Mouse (Mus musculus) lung, postnatal 10 days (tissue): Measurements from ENCODE around the gene Daam2.
A peak's percentile ranks its signal among the peaks of the same experiment; 100 is the strongest.

Source experiments
- DNase-seq: peaks from one replicate; pipeline ENCODE4 v3.0.0; 2021

Daam2 gene

DNA sequence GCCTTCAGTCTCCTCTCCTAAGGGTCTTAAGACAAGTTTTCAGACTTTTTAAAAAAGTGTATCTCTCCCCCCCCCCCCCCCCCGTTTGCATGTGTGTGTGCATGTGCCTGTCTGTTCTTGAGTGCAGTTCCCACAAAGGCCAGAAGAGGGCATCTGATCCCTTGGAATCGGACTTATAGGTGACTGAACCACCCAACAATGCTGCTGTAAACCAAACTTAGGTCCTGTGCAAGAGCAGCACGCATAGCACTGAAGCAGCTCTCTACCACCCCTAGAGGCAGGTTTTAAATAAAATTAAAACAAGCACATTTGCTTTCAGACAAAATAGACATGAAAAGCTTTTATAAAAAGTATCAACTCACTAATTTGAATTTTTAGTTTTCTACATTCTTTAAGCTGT lies 33.9 kb downstream of the Daam2 start:
- peak; percentile 77 for DNase-seq

DNA sequence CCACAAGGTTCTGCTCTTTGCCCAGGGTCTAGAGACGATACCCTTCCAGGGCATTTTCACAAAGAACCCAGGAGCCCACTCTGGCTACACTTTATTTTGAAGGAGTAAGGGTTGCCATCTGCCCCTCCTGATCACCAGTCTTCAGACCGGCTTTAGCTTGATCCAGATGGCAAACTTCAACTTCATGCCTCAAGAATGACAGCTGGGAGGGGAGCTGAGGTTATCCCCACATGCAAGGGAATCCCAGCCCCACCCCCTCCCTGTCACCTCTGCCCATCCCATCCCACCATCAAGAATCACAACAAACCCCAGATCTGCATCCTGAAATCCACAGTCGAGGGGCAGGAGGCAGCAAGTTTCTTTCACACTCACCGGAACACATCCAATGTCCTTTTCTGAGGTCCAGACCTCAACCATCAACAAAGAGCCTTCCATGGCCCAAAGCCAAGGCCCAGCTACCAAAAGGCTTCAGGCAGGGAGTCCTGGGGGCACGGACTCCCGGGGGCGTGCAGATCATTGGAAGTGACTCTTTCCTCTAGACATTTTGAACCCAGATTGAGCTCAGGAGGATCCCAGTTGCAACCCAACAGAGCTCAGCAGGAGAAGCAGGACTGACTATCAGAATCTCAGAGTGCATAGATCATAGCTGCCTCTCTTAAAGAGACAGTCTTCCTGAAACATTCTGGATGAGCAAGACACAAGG lies 35.5 kb downstream of the Daam2 start:
- peak; percentile 55 for DNase-seq

- DNase-seq = no peak
Observed at GRCm38 (mm10) chr17:49528033-49528432, 36.1 kb downstream of the Daam2 start.

DNA sequence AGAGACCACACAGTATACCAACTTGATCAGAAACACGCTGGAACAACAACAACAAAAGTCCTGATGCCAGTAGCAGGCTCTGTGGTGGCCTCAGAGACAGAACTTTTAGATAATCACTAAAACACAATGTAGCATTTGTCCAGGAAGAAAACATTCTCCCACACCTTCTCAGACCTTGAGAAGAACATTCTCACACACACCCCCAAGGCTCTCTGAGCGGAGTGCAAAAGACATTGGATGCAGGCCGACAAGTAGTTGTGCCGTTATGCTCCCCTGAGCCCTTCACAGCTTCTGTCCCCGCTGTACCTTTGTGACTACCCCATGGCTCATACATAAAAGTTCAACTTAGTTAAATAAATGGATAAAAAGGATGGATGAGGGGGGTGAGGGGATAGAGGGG lies 37.6 kb downstream of the Daam2 start:
- DNase-seq = no peak

- DNase-seq = no peak
Observed at GRCm38 (mm10) chr17:49525911-49526310, 38.2 kb downstream of the Daam2 start.

DNA sequence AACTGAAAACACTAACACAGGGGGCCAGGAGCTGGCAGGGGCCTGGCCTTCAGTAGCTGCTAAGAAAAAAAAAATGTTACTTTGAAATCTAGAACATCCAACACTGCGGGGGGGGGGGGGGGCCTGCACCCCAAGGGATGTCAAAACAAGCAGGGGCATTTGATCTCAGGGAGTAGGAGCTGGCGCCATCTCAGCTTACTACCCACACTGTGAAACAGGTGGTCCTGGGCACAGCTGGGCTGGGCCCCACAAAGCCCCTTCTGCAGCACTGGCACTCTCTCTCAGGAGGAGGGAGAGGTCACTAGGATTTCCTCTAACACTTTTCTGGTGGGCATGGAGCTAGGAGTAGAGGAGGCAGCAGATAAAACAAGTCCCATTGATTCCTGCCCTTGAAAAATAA lies 39.6 kb downstream of the Daam2 start:
- DNase-seq = no peak

DNA sequence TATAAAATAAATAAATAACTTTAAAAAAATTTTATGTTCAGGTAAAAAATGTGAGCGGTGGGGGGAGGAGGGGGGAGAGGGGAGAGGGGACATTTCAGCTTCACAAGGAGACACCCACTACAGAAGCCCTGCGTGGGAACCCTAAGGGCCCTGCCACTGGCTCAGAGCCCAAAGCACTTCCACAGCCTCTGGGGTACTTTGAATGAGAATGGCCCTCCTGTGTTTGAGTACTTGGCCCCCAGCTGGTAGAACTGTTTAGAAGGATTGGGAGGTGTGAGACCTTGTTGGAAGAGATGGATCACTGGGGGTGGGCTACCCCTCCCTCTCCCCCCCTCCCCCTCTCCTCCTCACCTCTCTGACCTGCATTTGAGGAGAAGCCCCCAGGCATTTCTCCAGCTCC lies 41.7 kb downstream of the Daam2 start:
- no peak for DNase-seq

- no peak for DNase-seq
Observed at GRCm38 (mm10) chr17:49522002-49522401, 42.1 kb downstream of the Daam2 start.

GRCm38 (mm10) chr17:49520674-49521073 lies 43.5 kb downstream of the Daam2 start:
- no peak for DNase-seq

DNA sequence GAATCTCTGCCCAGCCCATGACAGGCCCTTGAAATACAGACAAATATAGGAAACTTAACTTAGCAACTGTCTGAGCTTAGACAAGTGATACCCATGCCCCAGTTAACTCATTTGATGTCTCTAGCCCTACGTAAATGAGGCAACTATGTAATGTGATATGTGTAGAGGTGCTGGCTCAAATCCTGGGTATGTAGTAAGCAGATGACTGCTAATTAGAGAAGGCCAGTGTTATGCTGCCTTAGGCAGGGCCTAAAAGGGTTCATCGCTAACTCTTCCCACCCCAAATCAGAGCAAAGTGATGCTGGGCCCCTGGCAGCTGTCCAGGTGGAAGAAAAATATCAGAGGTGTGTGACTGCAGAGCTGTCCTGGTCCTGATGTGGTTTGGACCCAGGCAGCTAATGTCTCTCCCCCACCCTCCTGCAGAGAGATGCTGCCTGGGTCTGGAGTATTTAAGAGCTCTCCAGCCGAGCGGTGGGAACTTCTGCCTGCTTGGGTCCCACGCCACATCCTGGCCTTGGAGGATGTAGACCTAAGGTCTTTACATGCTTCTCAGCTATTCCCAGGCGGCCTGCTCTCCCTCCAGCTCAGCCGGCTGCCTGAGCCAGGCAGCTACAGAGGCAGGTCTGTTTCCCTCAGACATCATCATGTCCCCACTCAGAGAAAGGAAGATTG lies 44.4 kb downstream of the Daam2 start:
- no peak for DNase-seq

DNA sequence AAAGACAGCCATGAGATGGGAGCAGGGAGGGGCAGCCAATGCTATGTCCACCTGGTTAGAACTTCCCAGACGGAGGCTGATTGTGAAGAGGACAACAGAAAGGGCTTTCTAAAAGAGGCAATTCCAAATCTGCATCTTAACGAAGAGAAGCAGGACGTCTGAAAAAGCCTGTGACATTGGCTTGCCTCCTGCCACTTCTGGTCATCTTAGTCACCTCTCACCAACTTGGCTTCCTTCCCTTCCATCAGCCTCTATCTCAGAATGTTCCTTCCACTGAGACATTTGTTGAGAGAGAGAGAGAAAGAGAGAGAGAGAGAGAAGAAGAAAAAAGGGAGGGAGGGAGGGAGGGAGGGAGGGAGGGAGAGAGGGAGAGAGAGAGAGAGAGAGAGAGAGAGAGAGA lies 47.1 kb downstream of the Daam2 start:
- no peak for DNase-seq

DNA sequence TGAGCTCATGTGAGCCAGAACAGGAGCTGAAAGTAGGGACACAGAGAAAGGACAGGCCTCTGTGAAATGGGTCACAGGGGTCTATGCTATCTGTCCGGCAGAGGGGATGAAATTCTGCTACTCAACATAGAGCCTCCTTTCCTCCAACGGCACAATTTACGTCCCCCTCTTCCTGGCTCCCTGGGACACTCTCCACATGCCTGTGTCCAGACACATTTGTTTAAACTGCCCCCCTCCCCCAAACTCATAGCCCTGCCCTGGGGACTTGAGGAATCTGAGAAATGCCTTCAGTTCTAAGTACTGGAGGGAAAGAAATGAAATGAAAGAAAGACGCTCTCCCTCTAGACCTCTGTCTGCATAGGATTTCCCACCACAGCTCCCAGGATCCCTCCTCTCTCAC lies 48.5 kb downstream of the Daam2 start:
- DNase-seq = peak; percentile 55

DNA sequence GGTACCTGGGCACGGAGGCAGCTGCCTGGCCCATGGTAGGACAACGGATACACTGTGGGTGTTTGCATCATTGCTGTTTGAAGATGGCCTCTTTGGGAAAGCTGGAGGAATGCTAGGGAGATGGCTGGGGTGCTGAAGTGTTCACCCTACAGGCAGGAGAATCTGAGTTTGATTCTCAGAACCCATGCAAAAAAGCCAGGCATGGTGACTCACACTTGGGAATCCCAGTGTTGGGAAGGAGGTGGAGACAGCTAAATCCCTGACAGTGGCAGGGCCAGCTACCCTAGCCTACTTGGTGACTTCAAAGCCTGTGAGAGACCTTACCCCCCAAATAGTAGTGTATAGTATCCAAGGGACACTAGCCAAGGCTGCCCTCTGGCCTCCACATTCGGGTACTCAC lies 49.0 kb downstream of the Daam2 start:
- no peak for DNase-seq

GRCm38 (mm10) chr17:49512671-49513085 lies 51.5 kb downstream of the Daam2 start:
- DNase-seq = peak; percentile 28

- DNase-seq = no peak
Observed at GRCm38 (mm10) chr17:49509431-49509830, 54.7 kb downstream of the Daam2 start.

DNA sequence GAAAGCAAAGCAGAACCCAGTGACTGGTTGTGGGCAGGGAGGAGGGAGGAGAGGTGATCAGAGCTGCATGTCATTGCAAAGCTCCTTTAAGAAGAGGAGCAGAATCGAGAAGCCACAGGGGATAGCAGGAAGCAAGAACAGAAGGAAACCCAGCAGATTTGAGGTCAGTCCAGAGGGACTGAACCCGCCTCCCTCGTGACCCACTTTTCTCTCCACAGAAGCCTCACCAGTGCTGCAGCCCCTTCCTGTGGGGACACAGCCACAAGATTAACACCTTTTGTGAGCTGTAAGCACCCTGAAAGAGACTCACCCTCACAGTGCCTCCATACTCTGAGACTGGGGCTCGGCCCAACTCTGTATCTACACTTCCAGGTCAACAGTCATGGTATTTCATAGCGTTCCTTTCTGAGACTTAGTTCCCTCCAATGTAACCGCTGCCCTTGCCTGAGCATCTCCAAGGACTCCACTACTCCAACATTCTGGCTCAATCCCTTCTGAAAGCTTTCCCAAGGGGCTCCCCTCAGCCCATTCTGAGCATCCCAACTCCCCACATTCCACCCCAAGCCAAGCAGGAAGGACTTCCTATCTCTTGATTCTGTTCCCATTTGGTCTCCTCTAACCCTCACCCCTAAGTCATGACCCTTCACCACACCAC lies 60.8 kb downstream of the Daam2 start:
- DNase-seq = no peak

- DNase-seq = peak; percentile 35
Observed at GRCm38 (mm10) chr17:49500234-49500633, 63.9 kb downstream of the Daam2 start.

DNA sequence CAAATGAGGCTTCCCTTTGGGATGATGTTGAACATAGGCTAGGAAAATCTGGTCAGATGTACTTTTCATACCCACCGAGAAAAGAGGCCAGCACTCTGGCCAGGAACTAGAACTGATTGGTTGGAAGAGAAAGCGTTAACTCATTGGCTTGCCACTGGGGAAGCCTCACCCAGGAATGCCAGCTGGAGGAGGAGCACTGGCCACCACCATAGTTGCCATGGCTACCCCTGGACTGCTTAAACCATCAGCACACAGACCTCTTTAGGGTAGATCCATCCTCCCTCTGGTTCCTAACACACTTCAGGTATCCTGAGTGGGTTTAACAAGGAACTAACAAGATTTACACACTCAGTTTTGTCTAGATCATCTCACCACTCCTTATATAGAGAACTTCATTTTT lies 64.5 kb downstream of the Daam2 start:
- DNase-seq = no peak

DNA sequence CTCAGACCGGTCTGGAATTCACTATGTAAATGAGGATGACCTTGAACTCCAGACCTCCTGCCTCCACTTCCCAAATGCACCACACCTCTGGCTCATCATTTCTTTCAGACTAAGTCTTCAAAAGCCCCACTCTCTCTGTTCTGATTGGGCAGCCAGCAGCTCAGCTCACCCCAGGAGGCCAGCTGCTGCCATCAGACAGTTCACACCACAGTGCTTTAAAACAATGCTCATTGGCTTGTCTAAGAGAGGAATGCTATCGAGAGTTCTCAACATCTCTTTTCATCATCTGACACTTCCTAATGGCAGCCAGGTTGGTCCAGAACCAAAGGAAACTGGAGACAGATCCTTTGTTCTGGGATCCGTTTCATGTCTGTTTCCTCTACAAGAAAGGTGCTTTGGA lies 66.0 kb downstream of the Daam2 start:
- no peak for DNase-seq

DNA sequence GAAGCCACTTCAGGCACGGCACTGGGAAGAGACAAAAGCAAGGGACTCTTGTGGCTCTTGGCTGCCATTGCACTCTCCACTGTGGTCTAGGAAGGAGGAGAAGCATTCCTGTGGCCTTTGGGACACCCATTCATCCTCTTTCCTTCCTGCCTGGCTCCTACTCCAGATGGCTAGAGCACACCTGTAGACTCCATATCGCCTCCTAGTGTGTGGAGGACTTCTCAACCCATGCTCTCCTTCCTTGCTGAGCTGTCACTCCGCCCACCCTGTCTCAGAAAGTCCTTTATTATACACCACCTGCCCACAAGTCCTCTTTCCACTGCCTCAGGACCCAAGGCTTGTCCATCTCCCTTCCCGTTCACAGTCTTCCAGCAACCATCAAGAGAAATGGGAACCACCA lies 70.9 kb downstream of the Daam2 start:
- no peak for DNase-seq

- DNase-seq = peak; percentile 48
Observed at GRCm38 (mm10) chr17:49489098-49489497, 75.0 kb downstream of the Daam2 start.

DNA sequence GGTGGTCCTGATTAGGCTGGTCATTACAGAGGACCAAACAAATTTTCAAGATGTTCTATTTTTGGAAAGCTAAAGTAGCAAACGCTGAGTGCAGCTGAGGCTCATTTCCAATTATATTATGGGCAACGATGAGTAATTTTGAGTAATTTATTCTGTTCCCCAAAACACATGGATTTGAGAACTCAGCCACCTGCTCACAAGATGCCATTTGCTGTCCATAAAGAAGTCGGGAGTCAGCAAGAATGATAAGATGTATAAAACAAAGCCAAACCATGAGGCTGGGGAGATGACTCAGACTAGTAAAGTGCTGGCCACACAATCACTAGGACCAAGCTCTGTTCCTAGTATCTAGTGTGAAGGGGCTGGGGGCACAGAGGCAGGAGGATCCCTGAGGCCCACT lies 79.7 kb downstream of the Daam2 start:
- no peak for DNase-seq

GRCm38 (mm10) chr17:49481876-49482275 lies 82.3 kb downstream of the Daam2 start:
- no peak for DNase-seq

DNA sequence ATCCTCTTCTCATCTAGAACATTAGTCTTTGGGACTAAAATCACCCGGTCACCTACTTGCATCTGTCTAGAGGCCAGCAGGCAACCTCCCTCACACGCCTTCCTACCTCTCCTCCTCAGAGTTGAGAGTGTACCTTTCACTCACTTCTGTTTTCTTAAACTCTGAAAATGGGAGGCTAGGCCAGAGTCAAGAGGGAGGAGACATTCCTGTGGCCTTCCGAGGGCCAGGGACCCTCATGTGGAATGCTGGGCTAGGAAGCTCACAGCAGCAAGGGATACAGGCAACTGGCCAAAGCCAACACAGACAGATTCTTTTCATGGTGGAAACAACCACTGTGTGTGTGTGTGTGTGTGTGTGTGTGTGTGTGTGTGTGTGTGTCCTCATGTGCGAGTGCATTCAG lies 86.8 kb downstream of the Daam2 start:
- DNase-seq = peak; percentile 62
